Mouse (Mus musculus): ENCODE results near the gene Dock8.
"Not testable (repeated sequence)": the region's sequence is repeated elsewhere in the genome, so short reads cannot be mapped to it uniquely, and the experiment has no call there.

The Dock8 gene

DNA sequence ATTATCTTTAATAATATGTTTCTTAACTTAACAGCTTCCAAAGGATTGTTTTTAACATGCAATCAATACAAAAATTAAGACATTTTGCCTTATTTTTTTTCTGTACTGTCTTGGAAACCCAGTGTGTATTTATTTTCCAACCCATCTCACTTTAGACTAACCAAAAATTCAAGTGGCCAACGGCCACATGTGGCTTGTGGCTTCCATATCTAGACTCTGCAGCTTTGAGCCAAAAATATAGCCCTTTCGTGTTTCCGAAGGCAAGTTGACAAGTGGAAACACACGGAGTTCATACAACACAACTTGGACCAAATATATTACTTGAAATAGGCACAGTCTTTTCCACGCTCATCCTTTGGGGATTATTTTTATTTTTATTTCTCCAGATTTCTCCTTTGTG is 773 bp upstream of the Dock8 start:
- DNase-seq (ENCODE audit: extremely low spot score, low read depth, low spot score), result no peak

DNA sequence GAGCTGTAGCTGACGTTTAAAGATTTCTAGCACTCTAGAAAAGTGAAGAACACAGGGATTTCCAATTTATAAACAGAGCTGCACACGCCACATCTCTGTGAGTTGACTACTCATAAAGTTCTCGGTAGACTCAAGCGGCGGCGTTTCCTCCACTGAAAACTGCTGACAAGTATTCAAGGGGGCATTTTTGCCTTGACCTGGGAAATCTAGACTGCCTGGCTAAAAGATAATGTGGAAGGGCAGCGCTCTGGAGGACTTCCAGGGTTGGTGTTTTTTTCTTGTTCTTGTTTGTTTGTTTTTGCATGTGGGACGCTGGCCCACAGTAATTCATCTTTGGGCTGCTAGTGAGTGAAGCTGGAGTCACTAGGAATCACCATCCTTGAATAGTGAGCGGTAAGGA is 819 bp downstream of the Dock8 start:
- DNase-seq (ENCODE audit: extremely low spot score, low read depth, low spot score), result no peak

DNA sequence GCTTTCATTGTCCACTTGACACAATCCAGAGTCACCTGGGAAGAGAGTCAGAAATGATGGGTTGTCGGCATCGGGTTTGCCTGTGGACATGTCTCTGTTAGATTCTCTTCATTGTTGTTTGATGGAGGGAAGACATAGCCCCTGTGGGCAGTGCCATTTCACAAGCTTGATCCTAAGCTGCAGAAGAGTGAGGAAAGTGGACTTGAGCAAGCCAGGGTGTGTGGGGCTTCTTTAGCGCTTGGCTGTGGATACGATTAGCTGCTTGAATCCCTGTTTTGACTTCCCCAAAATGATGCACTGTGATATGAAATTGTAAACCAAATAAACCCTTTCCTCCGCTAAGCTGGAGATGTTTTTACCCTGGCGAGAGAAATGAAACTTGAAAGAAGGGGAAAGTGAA is 2.7 kb downstream of the Dock8 start:
- no peak for DNase-seq (ENCODE audit: extremely low spot score, low read depth, low spot score)

DNA sequence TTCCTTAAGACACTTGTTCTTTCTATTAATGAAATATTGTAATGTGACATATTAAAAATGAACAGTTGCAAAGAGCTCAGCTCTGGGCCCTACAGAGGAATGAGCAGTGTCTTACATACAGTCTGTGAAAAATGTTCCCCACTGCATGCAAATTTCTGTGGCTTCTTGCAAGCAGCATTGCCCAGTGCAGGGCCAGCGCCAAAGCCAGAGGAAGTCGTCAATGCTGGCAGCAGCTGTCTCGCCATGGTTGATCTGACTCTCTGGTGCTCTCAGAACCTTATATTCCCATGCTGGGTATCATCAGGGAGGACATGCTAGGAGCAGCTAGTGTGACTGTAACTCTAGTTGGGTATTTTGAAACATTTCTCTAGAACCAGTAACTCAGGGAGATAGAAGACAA is 3.5 kb downstream of the Dock8 start:
- DNase-seq (ENCODE audit: extremely low spot score, low read depth, low spot score), result no peak

DNA sequence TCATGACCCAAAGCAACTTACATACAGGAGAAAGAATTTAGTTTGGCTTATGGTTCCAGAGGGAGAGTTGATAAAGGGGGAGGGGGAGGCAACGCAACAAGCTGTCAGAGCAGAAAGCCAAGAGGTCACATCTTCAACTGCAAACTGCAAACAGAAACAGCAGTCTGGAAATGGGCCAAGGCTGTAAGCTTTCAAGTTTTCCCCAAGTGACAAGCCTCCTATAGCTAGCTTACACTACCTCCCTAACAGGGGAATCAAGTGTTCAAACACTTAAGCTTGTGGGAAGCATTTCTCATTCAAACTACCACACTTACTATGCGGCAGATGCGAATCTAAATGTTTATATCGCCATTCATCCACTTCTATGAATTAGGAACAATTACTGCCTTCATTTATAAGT is 4.5 kb downstream of the Dock8 start:
- no peak for DNase-seq (ENCODE audit: extremely low spot score, low read depth, low spot score)

DNA sequence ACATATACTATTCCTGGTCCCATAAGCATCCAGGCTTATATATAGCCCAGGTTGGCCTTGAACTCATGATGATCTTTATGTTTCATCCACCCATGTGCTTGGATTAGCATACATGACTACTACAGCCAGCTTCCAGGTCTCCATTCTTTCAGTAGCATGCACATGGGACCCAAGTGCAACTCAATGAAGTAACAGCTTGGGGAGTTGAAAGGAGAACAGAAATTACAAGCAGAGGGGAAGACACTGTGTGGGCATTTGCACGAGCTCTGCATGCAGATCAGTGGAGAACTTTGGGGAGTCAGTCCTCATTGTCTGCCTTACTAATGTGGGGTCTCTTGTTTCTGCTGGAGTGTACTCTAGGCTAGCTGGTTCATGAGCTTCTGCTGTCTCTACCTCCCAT is 7.4 kb downstream of the Dock8 start:
- no peak for DNase-seq (ENCODE audit: extremely low spot score, low read depth, low spot score)

DNA sequence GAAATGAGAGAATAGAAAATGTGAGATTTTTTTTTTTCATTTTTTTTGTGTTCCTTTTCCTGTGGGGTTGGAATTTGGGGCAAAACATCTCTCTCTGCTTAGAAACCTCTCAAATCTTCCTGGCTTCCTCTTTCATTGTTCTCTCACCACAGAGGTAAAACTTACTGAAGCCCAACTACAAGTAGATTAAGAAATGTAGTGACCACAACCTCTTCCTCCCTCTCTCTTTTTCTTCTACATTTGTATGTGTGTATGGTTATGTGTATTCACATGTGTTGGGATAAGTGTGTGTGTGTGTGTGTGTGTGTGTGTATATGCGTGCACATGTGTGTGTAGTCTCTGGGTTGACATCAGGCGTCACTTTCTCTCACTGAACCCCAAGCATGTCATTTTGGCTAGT is 9.2 kb downstream of the Dock8 start:
- DNase-seq (ENCODE audit: extremely low spot score, low read depth, low spot score), result no peak

DNA sequence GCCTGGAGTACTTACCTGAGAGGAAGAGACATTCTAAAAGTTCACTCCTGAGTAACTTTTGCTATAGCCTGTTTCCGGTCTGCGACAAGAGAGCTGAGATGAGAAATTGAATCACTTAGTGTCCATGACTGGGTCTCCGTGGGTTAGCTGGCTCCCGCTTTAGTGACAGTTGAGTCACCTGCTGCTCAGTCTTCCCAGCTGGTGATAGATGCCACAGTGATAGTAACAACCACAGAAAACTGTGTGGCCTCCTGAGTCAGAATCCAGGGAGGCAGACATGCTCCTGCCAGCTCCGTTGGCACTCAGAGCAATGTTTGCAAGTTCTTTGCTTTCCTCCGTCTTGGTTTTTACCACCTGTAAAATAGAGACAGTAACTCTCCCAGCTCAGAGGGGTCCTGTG is 23.4 kb downstream of the Dock8 start:
- no peak for DNase-seq (ENCODE audit: extremely low spot score, low read depth, low spot score)

DNA sequence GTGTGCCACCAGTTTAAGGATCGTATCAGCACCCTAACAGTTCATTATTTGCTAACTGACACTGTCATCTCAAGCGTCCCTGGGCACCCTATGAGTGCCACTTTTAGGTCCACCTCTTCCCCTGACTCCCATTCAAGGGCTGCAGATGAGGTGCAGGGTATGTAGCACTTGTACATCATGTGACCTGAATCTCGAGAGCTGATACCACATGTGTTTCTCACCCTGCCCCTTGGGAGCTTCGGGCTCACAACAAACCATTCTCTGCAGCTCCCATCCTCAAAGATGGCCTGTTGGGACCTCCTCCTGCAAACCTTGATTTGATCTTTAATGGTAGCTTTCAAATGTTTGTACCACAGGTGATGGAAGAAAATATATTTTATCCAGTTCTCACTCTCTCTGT is 32.4 kb downstream of the Dock8 start:
- DNase-seq (ENCODE audit: extremely low spot score, low read depth, low spot score), result no peak

DNA sequence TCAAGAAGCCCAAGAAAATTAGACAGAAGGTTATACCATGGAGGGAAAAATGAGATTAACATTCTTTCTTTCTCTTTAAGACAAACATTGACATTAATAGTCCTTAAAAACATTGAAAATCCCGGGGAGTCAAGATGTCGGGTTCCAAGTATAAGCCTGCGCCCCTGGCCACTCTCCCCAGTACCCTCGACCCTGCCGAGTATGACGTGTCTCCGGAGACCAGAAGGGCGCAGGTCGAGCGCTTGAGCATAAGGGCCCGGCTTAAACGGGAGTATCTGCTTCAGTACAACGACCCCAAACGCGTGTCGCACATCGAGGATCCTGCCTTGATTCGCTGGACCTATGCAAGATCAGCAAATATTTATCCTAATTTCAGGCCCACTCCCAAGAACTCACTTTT is 33.7 kb downstream of the Dock8 start:
- DNase-seq (ENCODE audit: extremely low spot score, low read depth, low spot score), result not testable (repeated sequence)

DNA sequence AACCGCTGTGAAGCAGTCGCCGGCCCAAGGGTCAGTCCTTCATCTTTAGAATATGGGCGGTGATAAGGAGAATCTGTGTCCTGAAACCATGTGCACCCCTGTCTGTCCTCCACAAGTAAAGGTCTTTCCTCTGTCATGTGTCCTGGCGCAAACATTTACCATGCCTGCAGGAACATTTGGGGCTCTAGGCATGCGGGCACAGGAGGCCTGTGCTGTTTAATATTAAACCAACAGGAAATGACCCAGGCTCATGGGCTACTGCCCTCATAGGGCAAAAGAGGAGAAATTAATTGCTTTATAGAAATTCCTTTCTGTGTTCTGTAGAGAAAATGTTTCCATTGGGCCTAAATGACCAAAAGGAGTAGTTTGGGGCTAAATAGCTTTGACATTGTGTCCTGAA is 36.5 kb downstream of the Dock8 start:
- no peak for DNase-seq (ENCODE audit: extremely low spot score, low read depth, low spot score)

DNA sequence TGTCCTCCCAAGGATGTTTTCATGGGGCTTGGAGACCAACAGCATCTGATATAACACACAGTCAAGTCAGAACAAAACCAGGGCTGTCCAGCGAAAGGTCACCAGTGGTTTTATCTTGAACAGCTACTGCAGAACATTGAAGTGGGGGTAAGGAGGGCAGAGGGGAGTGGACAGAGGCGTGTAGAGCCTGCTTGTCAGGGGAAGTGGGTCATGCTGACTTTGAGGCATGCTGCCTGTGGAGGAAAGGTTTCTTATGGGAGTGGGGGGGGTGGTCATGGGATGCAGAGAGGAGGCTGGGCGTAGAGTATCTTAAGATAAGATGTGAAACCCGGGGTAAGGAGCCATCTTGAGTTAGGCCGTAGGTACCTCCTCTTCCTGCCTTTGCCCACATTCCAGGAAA is 37.5 kb downstream of the Dock8 start:
- no peak for DNase-seq (ENCODE audit: extremely low spot score, low read depth, low spot score)

DNA sequence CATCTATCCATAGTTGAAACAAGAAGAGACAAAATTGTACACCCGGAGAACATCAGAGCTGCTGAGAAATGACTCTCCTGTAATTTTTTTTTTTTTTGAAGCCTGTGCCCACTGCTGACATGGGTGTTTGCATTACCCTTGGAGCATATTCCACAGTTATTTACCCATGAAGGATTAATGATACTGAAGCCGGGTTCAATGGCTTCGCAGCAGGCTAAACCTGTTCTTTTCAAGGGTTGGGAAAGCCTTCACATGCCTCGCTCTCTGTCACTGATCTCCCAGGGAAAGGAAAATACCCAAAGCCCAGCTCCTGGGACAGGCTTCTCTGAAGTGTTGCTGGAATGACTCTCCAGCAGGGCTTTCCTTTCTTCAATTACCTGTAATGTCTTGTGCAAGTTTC is 37.9 kb downstream of the Dock8 start:
- no peak for DNase-seq (ENCODE audit: extremely low spot score, low read depth, low spot score)

DNA sequence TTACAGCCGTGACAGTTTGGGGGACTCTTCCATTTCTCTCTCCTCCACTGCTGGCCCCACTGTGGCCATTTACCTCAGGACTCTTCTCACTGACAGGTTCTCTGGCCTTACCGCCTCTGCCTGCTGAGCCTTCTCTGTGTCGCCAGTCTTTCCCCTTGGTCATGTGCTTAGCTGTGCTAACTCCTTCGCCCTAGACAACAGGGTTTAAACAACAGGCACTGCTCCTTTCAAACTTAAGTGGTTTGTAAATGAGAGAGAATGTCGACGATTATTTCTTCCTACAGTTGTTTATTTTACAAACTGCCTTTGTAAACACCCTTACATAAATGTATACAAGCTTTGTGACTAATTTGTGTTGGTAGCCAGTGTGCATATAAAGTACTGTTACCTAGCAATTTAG is 39.0 kb downstream of the Dock8 start:
- no peak for DNase-seq (ENCODE audit: extremely low spot score, low read depth, low spot score)

DNA sequence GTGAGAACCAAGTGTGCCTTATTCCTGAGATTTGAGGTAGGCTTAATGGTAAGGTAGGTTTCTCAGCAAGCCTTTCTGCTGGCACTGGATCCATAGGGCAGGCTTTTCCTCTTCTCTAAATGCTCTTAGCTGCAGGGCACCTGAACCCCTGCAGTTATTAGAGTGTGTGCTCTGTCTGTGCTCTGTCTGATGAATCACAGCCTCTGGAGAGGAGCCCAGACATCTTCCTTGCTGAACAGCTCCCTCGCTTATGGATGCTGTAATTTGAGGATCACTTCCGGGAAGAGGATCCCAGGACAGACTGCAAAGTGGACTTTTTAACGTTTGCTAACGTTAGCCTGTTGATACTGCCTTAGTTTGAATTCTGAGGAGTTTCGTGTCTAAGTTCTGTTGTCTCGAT is 41.9 kb downstream of the Dock8 start:
- DNase-seq (ENCODE audit: extremely low spot score, low read depth, low spot score), result no peak

DNA sequence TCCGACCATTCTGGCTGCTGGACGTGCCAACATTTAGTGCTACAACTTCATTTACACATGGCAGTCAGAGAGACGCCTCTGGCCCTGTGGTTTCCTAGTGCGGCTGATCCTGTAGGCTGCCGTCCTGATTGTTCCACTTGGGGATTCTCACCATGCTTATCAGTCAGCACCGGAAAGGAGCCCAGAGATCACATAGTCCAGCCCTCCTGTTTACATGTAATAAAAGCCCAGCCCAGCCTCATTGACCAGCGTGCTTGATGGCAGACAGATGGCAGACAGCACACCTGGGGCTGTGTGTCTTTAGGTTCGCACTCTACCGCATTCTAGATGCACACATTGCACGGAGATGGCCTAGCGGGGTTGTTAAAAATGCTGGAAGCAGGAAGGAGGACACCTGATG is 43.6 kb downstream of the Dock8 start:
- DNase-seq (ENCODE audit: extremely low spot score, low read depth, low spot score), result no peak

DNA sequence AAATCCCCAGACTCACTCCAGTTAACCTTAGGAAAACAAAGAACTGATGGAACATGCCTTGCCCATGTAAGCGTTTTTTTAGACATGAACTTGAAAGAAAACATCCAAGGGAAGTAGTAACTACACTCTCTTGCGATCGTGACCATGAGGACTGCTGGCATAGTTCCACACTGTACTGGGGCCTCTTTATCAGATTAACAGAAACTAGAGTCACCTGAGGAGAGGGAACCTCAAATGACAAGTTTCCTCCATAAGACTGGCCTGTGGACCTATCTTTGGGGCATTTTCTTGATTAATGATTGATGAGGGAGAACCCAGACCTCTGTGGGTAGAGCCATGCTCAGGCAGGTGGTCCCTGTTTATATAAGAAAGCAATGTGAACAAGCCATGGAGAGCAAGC is 44.7 kb downstream of the Dock8 start:
- no peak for DNase-seq (ENCODE audit: extremely low spot score, low read depth, low spot score)

DNA sequence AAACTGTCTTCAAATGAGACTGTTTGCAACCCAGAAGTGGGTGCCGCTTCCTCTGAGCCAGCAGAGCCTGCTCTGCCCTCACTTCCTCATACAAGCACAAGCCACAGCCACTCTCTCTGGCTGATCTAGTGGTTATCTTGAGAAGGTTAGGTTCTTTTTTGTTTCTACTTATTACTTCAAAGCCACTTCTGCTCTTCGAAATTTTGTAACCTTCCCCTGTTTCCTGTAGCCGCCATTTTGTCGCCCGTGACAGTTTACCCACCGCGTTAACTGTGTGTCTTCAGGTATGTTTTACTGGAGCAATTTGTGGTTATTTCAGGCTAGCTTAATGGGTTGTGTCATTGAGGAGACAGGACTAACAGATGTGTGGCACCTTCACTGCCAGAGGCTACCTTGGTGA is 53.0 kb downstream of the Dock8 start:
- DNase-seq (ENCODE audit: extremely low spot score, low read depth, low spot score), result no peak

DNA sequence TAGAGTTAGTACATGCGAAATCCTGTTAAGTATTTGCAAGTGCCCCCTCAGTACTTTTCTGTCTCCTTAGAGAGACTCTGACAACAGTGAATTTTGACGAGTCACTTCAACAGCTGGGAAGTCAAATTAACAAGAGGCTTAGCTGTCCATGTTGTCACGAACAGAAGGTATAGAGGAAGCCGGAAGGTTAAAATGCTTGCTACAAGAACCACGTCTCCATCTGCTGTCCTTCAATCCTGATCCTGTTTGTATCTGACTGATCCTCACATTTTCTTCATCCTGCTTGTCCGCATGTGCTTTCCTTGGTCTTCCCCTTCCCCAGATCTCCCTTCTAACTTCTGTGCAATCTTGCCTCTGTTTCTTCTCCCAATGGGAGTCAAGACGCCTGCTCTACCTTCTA is 53.8 kb downstream of the Dock8 start:
- no peak for DNase-seq (ENCODE audit: extremely low spot score, low read depth, low spot score)

DNA sequence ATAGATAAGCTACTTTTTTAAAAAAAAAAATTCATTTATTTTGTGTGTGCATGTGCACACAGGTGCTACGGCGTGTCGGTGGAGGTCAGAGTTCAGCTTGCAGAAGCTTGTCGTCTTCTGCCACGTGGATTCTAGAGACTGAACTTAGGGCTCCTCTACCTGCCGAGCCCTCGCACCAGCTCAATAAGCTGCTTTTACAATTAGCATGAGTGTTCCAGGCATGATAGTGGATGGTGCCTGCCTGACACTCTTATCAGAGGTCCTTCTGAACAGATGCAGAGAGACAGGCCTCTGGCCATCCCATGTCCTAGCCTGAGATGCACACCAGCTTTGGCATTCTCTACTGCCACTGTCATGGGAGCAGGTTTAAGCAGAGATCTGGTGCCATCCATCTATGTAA is 55.7 kb downstream of the Dock8 start:
- DNase-seq (ENCODE audit: extremely low spot score, low read depth, low spot score), result no peak

DNA sequence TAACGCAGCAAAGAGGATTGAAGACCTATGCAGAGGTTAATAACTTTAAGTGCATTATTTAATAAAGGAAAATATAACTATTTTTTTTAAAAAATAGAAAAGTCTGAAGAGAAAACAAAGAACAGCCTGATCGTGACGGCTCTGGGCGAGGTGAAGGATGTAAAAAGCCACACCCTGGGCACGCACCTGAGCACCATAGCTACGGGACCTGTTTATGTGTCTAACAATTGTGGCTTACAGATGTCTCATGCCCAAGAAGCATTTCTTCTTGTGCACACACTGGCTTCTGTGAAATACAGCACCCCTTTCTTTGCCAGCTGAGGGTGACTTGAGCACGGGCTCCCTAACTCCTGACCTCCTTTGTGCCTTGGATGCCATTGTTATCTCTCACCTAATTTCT is 56.2 kb downstream of the Dock8 start:
- no peak for DNase-seq (ENCODE audit: extremely low spot score, low read depth, low spot score)

DNA sequence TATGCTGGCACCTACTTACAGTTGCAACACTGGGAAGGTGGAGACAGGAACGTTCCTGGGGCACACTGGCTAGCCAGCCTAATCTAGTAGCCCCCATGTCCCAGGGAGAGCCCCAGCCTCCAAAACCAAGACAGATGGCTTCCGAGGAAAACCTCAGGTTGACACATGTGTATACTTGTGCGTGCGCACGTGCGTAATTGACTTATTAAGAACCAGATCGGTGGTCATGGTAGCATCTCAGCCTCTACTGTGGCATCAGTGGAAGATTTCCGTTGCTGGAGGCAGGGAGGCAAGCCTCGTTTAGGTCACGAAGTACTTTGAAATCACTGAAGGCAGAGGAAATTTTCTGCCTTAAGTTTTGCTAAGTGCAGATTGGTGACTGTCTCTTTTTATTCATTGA is 56.9 kb downstream of the Dock8 start:
- DNase-seq (ENCODE audit: extremely low spot score, low read depth, low spot score), result no peak

DNA sequence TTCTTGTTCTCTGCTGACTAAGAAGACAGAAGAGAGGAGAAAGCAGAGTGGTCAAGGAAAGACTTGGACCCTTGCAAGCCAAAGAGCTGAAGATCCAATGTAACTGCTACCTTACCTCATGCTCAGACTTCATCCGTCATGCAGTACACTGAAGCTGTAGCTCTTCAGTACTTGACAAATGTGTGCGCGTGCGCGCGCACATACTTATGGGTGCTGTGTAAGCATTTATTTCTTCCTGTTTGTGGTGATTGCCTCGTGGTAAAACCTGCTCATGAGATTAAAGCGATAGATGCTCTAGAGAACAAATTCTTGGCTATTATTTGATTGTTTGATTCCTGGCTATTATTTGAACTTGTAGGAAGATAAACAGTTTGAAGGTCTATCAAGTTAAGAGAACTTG is 58.5 kb downstream of the Dock8 start:
- no peak for DNase-seq (ENCODE audit: extremely low spot score, low read depth, low spot score)

DNA sequence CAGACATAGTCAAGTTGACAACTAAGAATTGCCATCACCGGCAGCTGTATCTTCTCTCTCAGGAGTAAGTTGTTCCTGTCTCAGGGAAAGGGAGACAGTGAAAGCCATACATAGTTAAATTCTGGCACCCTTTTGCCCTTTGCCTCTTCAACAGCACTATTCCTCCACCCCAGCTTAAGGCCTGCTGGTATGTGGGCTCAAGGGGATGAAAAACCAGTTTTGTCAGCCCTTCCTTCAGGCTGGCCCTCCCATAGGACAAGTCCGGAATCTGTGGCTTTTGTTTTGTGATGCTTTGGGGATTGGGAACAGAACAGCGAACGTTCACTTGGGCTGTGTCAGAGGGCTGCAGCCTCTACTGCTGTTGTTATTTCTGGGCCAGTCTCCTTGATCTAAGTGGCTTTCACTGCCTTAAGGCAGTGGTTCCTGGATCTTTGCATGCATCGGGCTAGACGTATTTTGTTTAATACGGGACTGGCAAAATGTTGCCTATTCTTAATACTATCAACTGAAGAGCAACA is 60.6 kb downstream of the Dock8 start:
- no peak for DNase-seq (ENCODE audit: extremely low spot score, low read depth, low spot score)
